ENCODE assay signal across 21 mouse cellular contexts in the genomic region with DNA sequence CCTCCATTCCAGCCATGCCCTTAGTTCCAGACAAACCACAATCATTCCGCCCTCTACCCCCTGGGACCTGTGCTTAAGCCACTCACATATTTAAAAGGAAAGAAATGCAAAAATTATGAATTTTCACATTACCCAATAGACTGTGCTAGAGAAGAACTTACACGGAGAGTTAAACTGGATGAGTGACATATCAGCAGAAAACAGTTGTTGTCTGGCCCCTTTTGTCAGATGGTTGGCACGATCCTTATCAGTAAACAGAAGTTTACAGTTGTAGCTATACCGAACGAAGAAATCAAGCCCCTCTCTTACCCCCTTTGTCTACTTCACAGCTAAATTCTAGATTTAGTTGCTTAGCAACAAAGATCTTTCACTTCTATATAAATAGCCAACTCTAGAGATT. TPM values are rescaled to one million over a fixed set of nuclear protein-coding genes. Genes with fewer than 3 reads are reported as not detected.
"Had no signal": no experiment of that assay in that cellular context is flagged by ENCODE, and none has a peak within 500 bp of the region (broad histone marks: within the 10 kb centered on the region; RNA-seq: fewer than 3 reads in every experiment).

No protein-coding gene starts in this region.

- H3K9me3 ChIP-seq: kidney, embryonic 15.5 days; liver, embryonic 15.5 days; midbrain, embryonic 10.5 days; midbrain, embryonic 13.5 days; neural tube, embryonic 13.5 days had no signal

- H3K4me3 ChIP-seq: kidney, embryonic 15.5 days; left cerebral cortex, adult 2 months; liver, embryonic 15.5 days; midbrain, embryonic 10.5 days; midbrain, embryonic 13.5 days; myocyte; neural tube, embryonic 13.5 days had no signal

- H3K4me1 ChIP-seq: kidney, embryonic 15.5 days; midbrain, embryonic 10.5 days; midbrain, embryonic 13.5 days; neural tube, embryonic 13.5 days had no signal

- ATAC-seq: lung, postnatal 0 days; midbrain, embryonic 13.5 days; midbrain, embryonic 16.5 days had no signal

- H3K27me3 ChIP-seq: kidney, embryonic 15.5 days; liver, embryonic 15.5 days; midbrain, embryonic 13.5 days; neural tube, embryonic 13.5 days had no signal

- H3K27ac ChIP-seq: kidney, embryonic 15.5 days; left cerebral cortex, adult 2 months; liver, embryonic 15.5 days; macrophage; midbrain, embryonic 10.5 days; midbrain, embryonic 13.5 days; neural tube, embryonic 13.5 days had no signal

- H3K9ac ChIP-seq: kidney, embryonic 15.5 days; liver, embryonic 15.5 days; lung, embryonic 14.5 days; midbrain, embryonic 13.5 days; neural tube, embryonic 13.5 days had no signal

- DNase-seq: kidney, adult 11 months; kidney, adult 8-10 months; kidney, postnatal 10 days; kidney, postnatal 36 days; layer of hippocampus, postnatal 36 days; lung, embryonic 14.5 days; retina, postnatal 1 day; thymus, postnatal 36 days had no signal

- H3K4me2 ChIP-seq: kidney, embryonic 15.5 days; liver, embryonic 15.5 days; lung, embryonic 14.5 days; midbrain, embryonic 13.5 days; neural tube, embryonic 13.5 days had no signal

RNA-seq across cellular contexts. Expression of a gene that starts 0.3 kb away (rescaled TPM):
- total RNA-seq: megakaryocyte, adult 5-6 weeks; monocyte, adult 5-6 weeks had no signal
- polyA plus RNA-seq: liver, embryonic 15.5 days; spleen, adult 2 months had no signal
